Mouse (Mus musculus) neural tube, postnatal 0 days (tissue): ENCODE data around the gene Szrd1. TPM values are rescaled to one million over a fixed set of nuclear protein-coding genes. Genes with fewer than 3 reads are reported as not detected.

Experiments used
- polyA plus RNA-seq: library from polyadenylated mRNA; unstranded; fragments of >200 nt; fragmentation: Nextera tagmentation; extraction: Ambion mirVana; gene quantifications from 2 replicates; pipeline ENCODE4 v1.2.1, GENCODE M21; 2015

Szrd1 gene
- polyA plus RNA-seq, result 17.0 and 17.4 TPM in 2 replicates

DNA sequence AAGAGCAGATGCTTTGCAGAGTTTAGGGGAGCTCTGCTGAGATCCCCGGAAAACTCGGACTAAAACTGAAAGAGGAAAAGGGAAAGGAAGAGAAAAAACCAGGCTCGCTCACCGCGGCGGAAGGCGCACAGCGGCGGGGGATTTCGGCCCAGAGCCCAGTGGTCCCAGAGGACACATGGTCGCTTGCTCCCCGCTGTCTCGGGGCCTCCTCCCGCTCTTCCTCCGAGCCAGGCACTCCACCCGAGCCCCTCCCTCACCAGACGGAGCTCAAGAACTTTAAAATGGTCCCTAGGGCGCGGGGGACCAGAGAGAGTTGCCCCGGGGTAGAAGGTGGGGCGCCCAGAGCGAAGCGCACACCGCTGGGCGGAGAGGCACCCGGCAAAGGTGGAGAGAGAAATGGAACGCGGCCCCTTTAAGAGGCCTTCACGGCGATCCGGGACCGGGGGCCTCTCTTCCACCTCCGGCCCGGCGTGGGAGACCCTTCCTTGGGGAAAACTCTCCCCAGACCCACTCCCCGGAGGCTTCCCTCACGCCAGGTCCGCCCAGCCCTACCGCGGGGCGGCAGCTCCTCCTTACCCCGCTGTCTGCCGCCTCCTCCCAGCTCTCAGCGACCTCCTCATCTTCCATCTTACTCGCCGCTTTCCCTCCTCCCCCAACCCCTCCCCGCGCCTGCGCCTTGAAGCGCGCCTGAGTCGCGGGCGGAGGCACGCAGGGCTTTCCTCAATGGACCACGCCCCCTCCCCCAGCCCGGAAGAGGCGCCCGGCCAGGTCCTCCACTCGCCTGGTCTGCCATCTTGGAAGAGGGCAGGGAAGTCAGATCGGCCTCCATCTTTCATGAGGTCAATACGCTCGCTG, at the start of gene Szrd1:
Szrd1 (minus strand) TSS at position 660 of the 855 bp plus-strand sequence.

DNA sequence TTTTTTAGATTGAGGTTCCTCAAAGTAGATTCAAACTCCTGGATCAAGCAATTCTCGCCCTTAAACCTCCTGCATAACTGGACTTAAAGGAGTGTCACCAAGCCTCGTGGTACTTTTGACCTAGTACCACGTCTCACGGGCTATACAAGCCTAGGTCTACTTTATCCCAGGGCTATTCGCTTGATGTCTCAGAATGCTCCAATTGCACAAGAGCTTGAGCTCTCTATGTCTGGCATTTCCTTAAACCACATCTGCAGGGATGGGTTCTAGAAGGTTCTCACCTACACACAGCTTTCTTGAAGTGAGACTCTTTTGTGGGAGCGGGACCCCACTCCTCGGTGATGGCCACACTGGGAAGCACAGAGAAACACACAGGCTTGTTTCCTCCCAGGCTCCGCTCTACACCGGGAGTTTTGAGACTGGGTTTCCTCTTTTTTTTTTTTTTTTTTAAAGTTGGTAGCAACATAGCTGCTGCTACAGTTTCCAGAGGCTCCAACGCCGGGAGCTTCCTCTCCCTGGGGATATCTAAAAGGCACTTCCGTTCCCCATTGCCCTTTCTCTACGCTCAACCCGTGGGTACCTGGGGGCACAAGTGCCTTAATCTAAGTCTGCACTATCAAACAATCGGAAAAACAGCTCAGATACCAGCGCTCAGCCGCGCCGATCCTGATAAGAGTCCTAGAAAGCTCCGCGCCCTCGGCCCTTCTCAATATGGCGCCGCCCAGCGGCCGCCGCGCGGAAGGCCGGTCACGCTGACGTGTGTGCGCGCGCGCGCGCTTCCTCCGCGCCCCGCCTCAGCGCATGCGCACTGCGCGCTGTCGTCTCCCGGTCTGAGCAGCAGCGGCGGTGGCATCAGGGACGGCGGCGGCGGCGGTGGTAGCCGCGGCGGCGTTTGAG, 7.8 kb upstream of the Szrd1 start, which contains the start of gene Fbxo42:
Fbxo42 (plus strand) TSS at position 802 of the 897 bp plus-strand sequence.

DNA sequence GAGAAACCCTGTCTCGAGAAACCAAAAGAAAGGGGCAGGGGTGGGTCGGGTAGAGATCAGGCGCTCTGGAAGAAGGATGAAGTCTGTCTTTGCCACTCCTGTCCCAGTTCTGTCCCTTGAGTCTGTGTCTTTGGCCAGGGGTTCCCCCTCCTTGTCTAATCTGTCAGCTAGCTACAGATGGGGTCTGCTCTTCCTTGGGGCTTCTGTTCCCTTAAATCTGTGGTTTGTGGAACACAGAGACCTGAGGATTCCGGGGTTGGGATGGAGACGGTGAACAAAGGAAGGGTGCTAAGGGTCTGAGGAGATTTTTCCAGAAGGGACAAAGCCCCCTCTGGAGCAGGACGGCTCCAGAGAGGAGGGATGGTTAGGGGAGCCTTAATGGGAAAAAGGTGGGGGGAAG, 51.5 kb downstream of the Szrd1 start, which contains the start of gene Spata21:
Spata21 (plus strand) TSS at position 301 of the 400 bp plus-strand sequence.

DNA sequence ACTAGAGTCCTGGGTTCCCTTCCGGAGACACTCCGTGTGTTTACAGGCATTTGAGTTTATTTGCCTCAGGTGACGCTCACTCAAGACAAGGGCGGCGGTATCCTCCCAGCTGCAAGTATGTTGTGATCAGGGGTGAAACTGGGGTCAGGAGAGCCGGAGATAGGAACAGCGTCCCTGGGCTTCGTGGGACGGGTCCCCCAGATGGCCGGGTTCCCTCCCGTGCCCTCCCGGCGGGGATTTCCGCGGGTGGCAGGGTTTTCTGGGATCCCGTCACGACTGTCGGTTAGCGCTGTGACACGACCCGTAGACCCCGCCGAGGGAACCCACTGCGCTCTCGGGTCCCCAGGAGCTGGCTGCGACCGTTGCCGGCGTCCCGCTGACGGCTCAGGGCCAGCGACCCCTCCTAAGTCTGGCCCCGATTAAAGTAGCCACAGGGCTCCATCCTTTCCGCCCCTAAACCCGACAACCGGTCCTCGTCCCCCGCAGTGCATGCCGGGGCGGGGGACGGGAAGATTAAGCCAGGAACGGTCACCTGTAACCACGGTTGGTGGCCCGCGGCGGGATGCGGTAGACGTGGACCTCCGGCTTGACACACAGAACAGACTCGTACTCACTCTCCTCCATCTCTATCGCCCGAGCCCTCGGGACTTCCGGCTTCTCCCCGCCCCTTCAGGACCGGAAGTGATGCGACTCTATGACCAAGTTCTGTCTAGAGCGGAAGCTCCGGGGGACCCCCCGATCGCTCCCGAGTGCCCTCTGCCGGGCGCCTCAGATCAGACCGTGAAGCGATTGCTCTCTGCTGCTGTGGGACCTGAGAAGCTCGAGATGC, 61.7 kb downstream of the Szrd1 start, which contains the start of gene Necap2:
Necap2 (minus strand) TSS at position 677 of the 829 bp plus-strand sequence.

Other genes with a start within 250 kb of the Szrd1 start
- gene Padi2, start 233.4 kb downstream of the Szrd1 start, polyA plus RNA-seq, result 3.7 and 3.8 TPM in 2 replicates
- 611 and 636 TPM in 2 replicates for gene Sdhb, start 178.6 kb downstream of the Szrd1 start, polyA plus RNA-seq
- 176 and 204 TPM in 2 replicates for gene Atp13a2, start 152.9 kb downstream of the Szrd1 start, polyA plus RNA-seq
- gene Mfap2, start 129.4 kb downstream of the Szrd1 start, polyA plus RNA-seq, result 137 and 164 TPM in 2 replicates
- gene Crocc, start 79.2 kb downstream of the Szrd1 start, polyA plus RNA-seq, result 3.4 TPM in 2 replicates
- gene Necap2, start 61.4 kb downstream of the Szrd1 start, polyA plus RNA-seq, result 56.6 and 57.3 TPM in 2 replicates
- 1.8 and 1.9 TPM in 2 replicates for gene Spata21, start 51.4 kb downstream of the Szrd1 start, polyA plus RNA-seq
- 17.6 and 18.1 TPM in 2 replicates for gene Fbxo42, start 8.1 kb upstream of the Szrd1 start, polyA plus RNA-seq
- 6.8 and 7.7 TPM in 2 replicates for gene Rsg1, start 74.2 kb upstream of the Szrd1 start, polyA plus RNA-seq
- gene Arhgef19, start 99.7 kb upstream of the Szrd1 start, polyA plus RNA-seq, result 2.4 and 2.9 TPM in 2 replicates
- gene Epha2, start 161.5 kb upstream of the Szrd1 start, polyA plus RNA-seq, result 0.45 and 0.59 TPM in 2 replicates
- gene Fam131c, start 228.4 kb upstream of the Szrd1 start, polyA plus RNA-seq, result 54.6 and 64.8 TPM in 2 replicates